Mouse (Mus musculus): Measurements from ENCODE around the gene Gm2022.
"Not testable (repeated sequence)": the region's sequence is repeated elsewhere in the genome, so short reads cannot be mapped to it uniquely, and the experiment has no call there.

DNA sequence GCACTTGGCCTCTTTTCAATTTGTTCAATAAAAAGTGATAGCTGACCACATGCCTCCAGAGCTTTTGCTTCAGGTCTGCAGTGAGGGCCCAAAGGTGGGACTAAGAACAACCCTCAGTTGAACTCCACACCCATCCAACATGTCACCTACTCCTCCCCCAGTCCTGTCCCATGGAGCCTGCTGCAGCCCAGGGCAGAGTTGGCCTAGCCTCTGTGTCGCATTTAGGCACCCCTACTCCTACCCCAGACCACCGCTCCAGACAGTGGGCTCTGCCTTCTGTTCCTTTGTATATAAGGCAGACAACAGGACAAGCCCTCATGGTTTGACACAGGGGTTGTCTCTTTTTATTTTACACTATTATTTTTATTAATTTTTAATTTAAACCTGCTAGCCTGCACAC is 31.1 kb upstream of the Gm2022 start:
- not testable (repeated sequence) for TF ChIP-seq POLR2A (IDR thresholded peaks at IDR 0.05; ENCODE audit: borderline replicate concordance, extremely low read depth, low read depth, low read length); CTCF (IDR thresholded peaks at IDR 0.05; ENCODE audit: insufficient read depth, low read length)

Data from lung, adult 2 months (tissue).